ENCODE assay signal across 8 mouse cellular contexts in the genomic region with DNA sequence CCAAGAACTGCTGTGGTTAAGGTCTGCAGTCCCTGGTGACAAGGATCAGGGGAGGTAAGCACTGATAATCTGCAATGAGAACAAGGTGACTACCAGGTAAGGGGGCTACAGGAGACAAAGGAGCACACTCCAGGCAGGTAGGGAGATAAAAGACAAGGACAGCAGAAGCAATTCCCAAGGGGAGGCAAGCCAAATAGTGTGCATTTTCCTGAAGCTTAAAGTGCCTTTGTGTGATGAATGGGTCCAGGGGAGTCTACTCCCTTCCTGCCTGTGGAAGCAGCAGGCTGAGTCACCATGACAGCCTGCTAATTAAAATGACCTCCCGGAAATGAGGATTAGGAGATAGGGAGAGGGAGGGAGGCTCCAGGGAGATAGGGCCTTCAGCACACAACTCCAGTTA. TPM values are rescaled to one million over a fixed set of nuclear protein-coding genes. Genes with fewer than 3 reads are reported as not detected.
A peak's percentile ranks its signal among the peaks of the same experiment; 100 is the strongest.
DNase-seq lines count a peak whose midpoint lies in the region; ATAC-seq lines count a peak whose summit lies in the region.

No protein-coding gene starts in this region.

- 0% methylated on average over 1 of the region's 1 CpGs for WGBS in midbrain, embryonic 14.5 days

- H3K4me2 ChIP-seq in midbrain, embryonic 14.5 days (ENCODE audit: low read length), result no peak overlapping the region

- no peak for DNase-seq in frontal cortex, postnatal 36 days (ENCODE audit: low spot score in 2 of 2)
- peak; percentile 14 to 44 for DNase-seq in heart, adult 9 months (ENCODE audit: low spot score in 2 of 2)
- DNase-seq in kidney, postnatal 10 days, result peak; percentile 52
- DNase-seq in midbrain, embryonic 14.5 days, result peak; percentile 67
- DNase-seq in urinary bladder, adult 18-20 months (ENCODE audit: low spot score in 2 of 2), result no peak
- no peak for DNase-seq in urinary bladder, postnatal 36 days (ENCODE audit: low spot score in 2 of 2)
- no peak for DNase-seq in spleen, postnatal 14 days (ENCODE audit: low spot score in 2 of 2)

- no peaks in the 10 kb centered on the region for H3K27me3 ChIP-seq in midbrain, embryonic 14.5 days (ENCODE audit: control insufficient read depth, insufficient read depth, low read length)

- ATAC-seq in frontal cortex, adult (ENCODE audit: low TSS enrichment), result peak; percentile 41; the same call in 1 of the 2 replicates
- peak; percentile 62; the same call in 1 of the 2 replicates for ATAC-seq in midbrain, embryonic 14.5 days (ENCODE audit: low FRiP score, low TSS enrichment)

- peak overlapping the region; percentile 66 for H3K27ac ChIP-seq in midbrain, embryonic 14.5 days (replicated peaks; ENCODE audit: low read depth, low read length)

- H3K9ac ChIP-seq in midbrain, embryonic 14.5 days (replicated peaks; ENCODE audit: low read length), result no peak overlapping the region

- H3K4me1 ChIP-seq in midbrain, embryonic 14.5 days (ENCODE audit: control insufficient read depth, insufficient read depth, low read length), result peaks cover 9% of the 10 kb centered on the region

- no peak overlapping the region for H3K4me3 ChIP-seq in midbrain, embryonic 14.5 days (replicated peaks; ENCODE audit: low read depth, low read length)

- H3K36me3 ChIP-seq in midbrain, embryonic 14.5 days (ENCODE audit: control insufficient read depth, insufficient read depth, low read length), result no peaks in the 10 kb centered on the region

- H3K9me3 ChIP-seq in midbrain, embryonic 14.5 days (ENCODE audit: control insufficient read depth, low read length), result no peaks in the 10 kb centered on the region

RNA-seq across cellular contexts. Expression of a gene that starts 56.1 kb away (rescaled TPM):
- polyA plus RNA-seq in midbrain, embryonic 14.5 days (2014; fragmentation: Nextera tagmentation; extraction: Ambion mirVana), result 12.5 and 17.3 TPM in 2 replicates

Comparison
In these comparisons a context has a peak if more than half of its experiments do, and no peak if none do; other contexts are left out.
1. DNase-seq: peak in heart, adult 9 months (2 of 2), kidney, postnatal 10 days (single experiment) and midbrain, embryonic 14.5 days (single experiment); none in frontal cortex, postnatal 36 days (0 of 2), urinary bladder, adult 18-20 months (0 of 2), urinary bladder, postnatal 36 days (0 of 2) and spleen, postnatal 14 days (0 of 2).